Mouse (Mus musculus) spleen, adult 10 weeks (tissue): ENCODE measurements around the gene Ddx39. TPM values are rescaled to one million over a fixed set of nuclear protein-coding genes. Genes with fewer than 3 reads are reported as not detected.

Experiments
- polyA plus RNA-seq: library from polyadenylated mRNA; stranded (reverse); fragments of 350-450 nt; fragmentation: Illumina TruSeq; extraction: RNeasy Lipid Tissue Mini Kit (QIAGEN cat#74804); gene quantifications from one replicate; pipeline ENCODE4 v1.2.3, GENCODE M21; 2015; ENCODE audit warnings: low replicate concordance; ENCODE audit not compliant: insufficient read depth

Gene Ddx39
- 70.5 TPM for polyA plus RNA-seq

DNA sequence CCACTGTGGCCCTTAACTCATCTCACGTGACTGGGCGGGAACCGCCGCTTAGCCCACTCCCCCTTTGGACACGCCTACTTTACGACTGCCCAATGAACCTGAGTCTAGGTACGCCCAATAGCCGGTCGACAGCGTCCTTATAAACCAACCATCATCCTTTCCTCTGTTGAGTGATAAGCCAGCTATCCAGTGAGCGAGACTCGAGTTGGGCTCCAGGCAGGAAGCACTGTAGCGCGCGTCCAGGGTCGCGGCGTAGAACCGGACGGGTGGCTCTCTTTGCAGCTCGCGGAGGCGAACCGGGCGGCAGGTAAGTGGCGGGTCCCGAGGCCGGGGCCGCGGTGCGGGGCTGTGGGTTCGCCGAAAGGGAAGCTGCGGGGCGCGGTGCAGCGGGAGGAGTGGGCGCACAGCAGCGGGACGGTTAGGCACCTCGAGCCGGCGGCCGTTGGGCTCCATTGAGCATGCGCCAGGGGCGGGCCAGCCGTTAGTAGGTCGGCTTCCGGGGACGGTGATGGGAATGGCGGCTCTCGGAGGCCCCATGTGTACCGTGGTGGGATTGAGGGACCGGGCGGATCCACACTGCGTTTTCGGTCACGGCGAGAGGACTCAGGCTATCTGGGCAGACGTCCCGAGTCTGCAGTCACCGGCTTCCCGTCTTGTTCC lies at the start of gene Ddx39:
Gene Ddx39 (plus strand): TSS at position 147 of the 660 bp plus-strand sequence.

GRCm38 (mm10) chr8:83665969-83666865 lies 48.8 kb upstream of the Ddx39 start, which contains the start of gene Ptger1:
Ptger1 (plus strand) TSS chr8:83666678.

DNA sequence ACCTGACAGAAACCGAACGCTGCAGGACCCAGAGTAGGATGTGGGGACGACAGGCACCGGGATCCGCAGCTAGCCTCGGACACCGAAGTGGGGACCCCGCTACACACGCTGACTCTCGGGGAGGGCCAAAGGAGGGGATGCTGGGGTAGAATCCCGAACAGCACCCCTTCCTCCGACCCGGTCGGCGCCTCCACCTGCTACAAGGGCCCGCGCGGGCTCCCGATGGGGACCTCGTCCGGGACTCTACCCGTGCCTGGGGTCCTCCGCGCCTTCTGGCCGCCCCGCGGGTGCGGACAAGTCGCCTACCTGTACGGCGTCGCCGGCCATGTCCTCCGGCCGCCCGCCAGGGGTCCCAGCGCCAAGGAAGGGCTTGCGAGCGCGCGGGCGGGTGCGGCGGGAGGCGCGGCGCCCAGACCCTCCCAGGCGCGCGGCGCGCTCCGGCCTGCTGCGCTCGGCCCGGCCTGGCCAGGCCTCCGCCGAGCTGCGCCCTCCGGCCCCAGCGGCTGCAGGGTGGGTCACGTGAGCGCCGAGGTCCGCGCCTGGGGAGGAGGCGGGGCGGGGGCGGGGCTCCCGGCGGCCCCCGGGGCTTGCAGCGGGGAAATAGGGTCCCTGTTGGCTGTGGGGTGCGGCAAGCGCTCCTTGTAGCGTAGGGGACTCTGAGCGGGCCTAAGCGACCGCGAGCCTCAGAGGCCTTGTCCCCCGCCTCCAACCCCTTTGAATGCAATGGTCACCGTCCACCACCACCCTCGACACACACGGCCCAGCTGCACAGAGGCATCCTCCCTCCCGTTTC lies 16.1 kb upstream of the Ddx39 start, which contains the start of gene Pkn1:
Gene Pkn1 (minus strand): TSS at position 519 of the 793 bp plus-strand sequence.

DNA sequence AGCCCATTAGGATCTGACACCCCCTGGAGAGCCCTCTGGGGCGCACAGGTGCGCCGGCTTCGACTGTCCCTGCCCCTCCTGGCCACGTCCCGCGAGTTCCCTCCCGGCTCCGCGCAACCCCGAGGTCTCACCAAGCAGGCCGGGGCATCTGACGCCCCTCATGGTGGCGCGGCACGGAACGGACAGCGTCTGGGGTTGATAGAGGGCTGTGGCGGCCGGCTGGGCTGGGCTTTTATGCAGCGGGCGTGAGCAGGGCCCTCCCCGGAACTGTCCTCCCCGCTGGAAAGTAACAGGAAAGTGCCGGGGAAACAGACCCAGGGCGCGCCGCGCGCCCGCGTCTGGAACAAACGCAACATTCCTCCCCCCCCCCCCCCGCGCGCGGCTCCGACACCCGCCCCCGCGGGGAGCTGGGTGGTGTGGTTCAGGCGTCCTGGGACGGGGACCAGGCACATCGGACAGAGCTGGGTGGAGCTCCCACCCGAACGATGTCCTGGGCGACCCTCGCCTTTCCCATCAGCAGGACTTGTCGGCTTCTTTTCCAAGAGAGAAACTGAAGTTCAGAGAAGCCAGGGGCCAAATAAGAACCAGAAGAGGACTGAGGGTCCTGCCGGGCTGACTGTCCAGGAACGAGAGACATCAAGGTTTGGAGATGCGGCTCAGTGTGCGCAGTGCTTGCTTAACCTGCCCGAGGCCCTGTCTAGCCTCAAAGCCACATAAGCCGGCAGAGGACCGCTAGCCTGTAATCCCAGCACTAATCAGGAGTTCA lies 26.2 kb downstream of the Ddx39 start, which contains the start of gene Adgre5:
Gene Adgre5 (minus strand): TSS at position 351 of the 766 bp plus-strand sequence.

Other genes starting within 250 kb of the Ddx39 start
- gene Olfr370, start 179.4 kb upstream of the Ddx39 start, polyA plus RNA-seq: not detected
- gene Ndufb7, start 148.5 kb upstream of the Ddx39 start, polyA plus RNA-seq: 15.3 TPM
- 132 TPM for gene Tecr, start 107.2 kb upstream of the Ddx39 start, polyA plus RNA-seq
- 32.8 TPM for gene Dnajb1, start 107.0 kb upstream of the Ddx39 start, polyA plus RNA-seq
- 4.3 TPM for gene Gipc1, start 62.5 kb upstream of the Ddx39 start, polyA plus RNA-seq
- gene Ptger1, start 48.5 kb upstream of the Ddx39 start, polyA plus RNA-seq: 0.90 TPM
- gene Pkn1, start 16.0 kb upstream of the Ddx39 start, polyA plus RNA-seq: 105 TPM
- gene Adgre5, start 26.1 kb downstream of the Ddx39 start, polyA plus RNA-seq: 248 TPM
- 7.0 TPM for gene Adgrl1, start 184.9 kb downstream of the Ddx39 start, polyA plus RNA-seq
- 1.3 TPM for gene Gm10644, start 240.0 kb downstream of the Ddx39 start, polyA plus RNA-seq
- 20.3 TPM for gene Asf1b, start 240.3 kb downstream of the Ddx39 start, polyA plus RNA-seq